Mouse (Mus musculus) liver, embryonic 18 days (tissue): ENCODE measurements around the gene Src. TPM values are rescaled to one million over a fixed set of nuclear protein-coding genes. Genes with fewer than 3 reads are reported as not detected.

Source experiments
- polyA plus RNA-seq: library from polyadenylated mRNA; depleted of rRNA; stranded (reverse); fragments of >200 nt; gene quantifications from 2 replicates; pipeline ENCODE4 v1.2.3, GENCODE M21; 2012; rRNA removed

Gene Src
- polyA plus RNA-seq = 2.8 and 3.0 TPM in 2 replicates

GRCm38 (mm10) chr2:157418206-157418605 is at the start of gene Src:
Src (plus strand) TSS chr2:157418444.

Other genes with a start within 250 kb of the Src start
- 7.8 and 8.0 TPM in 2 replicates for gene Rbl1, start 213.9 kb upstream of the Src start, polyA plus RNA-seq
- gene Rpn2, start 139.4 kb upstream of the Src start, polyA plus RNA-seq = 102 and 109 TPM in 2 replicates
- gene Mroh8, start 138.9 kb upstream of the Src start, polyA plus RNA-seq = 0.10 TPM in 2 replicates
- gene Ghrh, start 70.9 kb upstream of the Src start, polyA plus RNA-seq = 0.07 TPM in 1 of 2 replicates, not detected in the other
- 16.7 and 17.3 TPM in 2 replicates for gene Manbal, start 50.9 kb upstream of the Src start, polyA plus RNA-seq
- 7.5 and 9.4 TPM in 2 replicates for gene Nnat, start 141.6 kb downstream of the Src start, polyA plus RNA-seq
- gene Blcap, start 152.8 kb downstream of the Src start, polyA plus RNA-seq = 12.3 and 15.0 TPM in 2 replicates